Mouse (Mus musculus): ENCODE results near the gene Ubqln4.

DNA sequence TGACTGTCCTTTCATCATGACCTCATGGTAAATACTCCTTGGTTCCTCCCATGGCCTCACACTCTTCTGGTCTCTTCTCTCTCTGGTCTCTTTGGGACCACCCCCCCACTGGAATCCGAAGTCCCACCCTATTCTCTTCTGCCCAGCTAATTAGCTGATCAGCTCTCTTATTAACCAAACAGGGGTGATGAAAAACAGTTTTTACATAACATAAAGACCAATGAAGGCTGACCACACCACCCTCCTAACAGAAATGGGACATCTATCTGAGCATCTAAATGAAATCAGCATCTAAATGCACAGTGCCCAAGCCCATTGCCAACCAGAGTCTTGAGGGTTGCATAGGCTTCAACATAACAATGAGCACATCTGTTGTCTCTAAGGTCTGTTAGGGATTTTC lies 18.3 kb downstream of the Ubqln4 start:
- TF ChIP-seq USF1 (IDR thresholded peaks at IDR 0.05; ENCODE audit: low read depth, low read length) = no peak
- no peak for TF ChIP-seq UBTF (IDR thresholded peaks at IDR 0.05; ENCODE audit: low read depth, low read length)
- TF ChIP-seq NRF1 (IDR thresholded peaks at IDR 0.05; ENCODE audit: low read depth, low read length) = no peak
- TF ChIP-seq CTCF (conservative IDR thresholded peaks at IDR 0.05 in 1 of 2, IDR thresholded peaks at IDR 0.05 in 1 of 2; ENCODE audit: low read depth in 2 of 2, low read length in 2 of 2) = no peak
- no peak for TF ChIP-seq BHLHE40 (IDR thresholded peaks at IDR 0.05; ENCODE audit: low read depth, low read length)
- no peak for TF ChIP-seq ZNF384 (IDR thresholded peaks at IDR 0.05; ENCODE audit: low read depth, low read length)
- no peak for TF ChIP-seq SIN3A (IDR thresholded peaks at IDR 0.05; ENCODE audit: low read length)
- TF ChIP-seq EP300 (IDR thresholded peaks at IDR 0.05; ENCODE audit: low read length) = no peak
- no peak for TF ChIP-seq RCOR1 (conservative IDR thresholded peaks at IDR 0.05; ENCODE audit: low read depth, low read length)

Measured in CH12.LX (cell line).